Mouse (Mus musculus) stomach, postnatal 0 days (tissue): ENCODE data around the gene Pik3cd.

ENCODE experiments used
- CTCF ChIP-seq: IDR thresholded peaks from 2 replicates; pipeline ENCODE4 v1.5.1; 2016; ENCODE audit warnings: antibody characterized with exemption, low read depth, mild to moderate bottlenecking, moderate library complexity
- EP300 ChIP-seq: optimal IDR thresholded peaks from 2 replicates; pipeline ENCODE3; 2016; ENCODE audit warnings: antibody characterized with exemption

- TF ChIP-seq CTCF: no peak
- TF ChIP-seq EP300: no peak
Observed at GRCm38 (mm10) chr4:149690828-149691280, 11.5 kb downstream of the Pik3cd start.
